Mouse (Mus musculus): Measurements from ENCODE around the gene Gab1.

Gene Gab1

GRCm38 (mm10) chr8:80852412-80853165, 27.7 kb downstream of the Gab1 start:
- in situ Hi-C loops (cut with MboI; ENCODE audit: low pct_unique_long_range_greater_than_20kb in 1 of 2, low sequenced_read_pairs in 2 of 2, unreplicated experiment in 1 of 2), result no loop called here

- in situ Hi-C loops (cut with MboI; ENCODE audit: low pct_unique_long_range_greater_than_20kb in 1 of 2, low sequenced_read_pairs in 2 of 2, unreplicated experiment in 1 of 2), result no loop called here
These were observed 28.7 kb downstream of the Gab1 start for GRCm38 (mm10) chr8:80851648-80852047.

- in situ Hi-C loops (cut with MboI; ENCODE audit: low pct_unique_long_range_greater_than_20kb in 1 of 2, low sequenced_read_pairs in 2 of 2, unreplicated experiment in 1 of 2), result no loop called here
These were observed 30.3 kb downstream of the Gab1 start for GRCm38 (mm10) chr8:80850013-80850412.

- in situ Hi-C loops (cut with MboI; ENCODE audit: low pct_unique_long_range_greater_than_20kb in 1 of 2, low sequenced_read_pairs in 2 of 2, unreplicated experiment in 1 of 2), result no loop called here
These were observed 31.7 kb downstream of the Gab1 start for GRCm38 (mm10) chr8:80848631-80849030.

- in situ Hi-C loops (cut with MboI; ENCODE audit: low pct_unique_long_range_greater_than_20kb in 1 of 2, low sequenced_read_pairs in 2 of 2, unreplicated experiment in 1 of 2), result no loop called here
These were observed 32.4 kb downstream of the Gab1 start for GRCm38 (mm10) chr8:80847912-80848311.

- in situ Hi-C loops (cut with MboI; ENCODE audit: low pct_unique_long_range_greater_than_20kb in 1 of 2, low sequenced_read_pairs in 2 of 2, unreplicated experiment in 1 of 2), result no loop called here
These were observed 35.0 kb downstream of the Gab1 start for GRCm38 (mm10) chr8:80845284-80845683.

- in situ Hi-C loops (cut with MboI; ENCODE audit: low pct_unique_long_range_greater_than_20kb in 1 of 2, low sequenced_read_pairs in 2 of 2, unreplicated experiment in 1 of 2), result no loop called here
These were observed 36.4 kb downstream of the Gab1 start for GRCm38 (mm10) chr8:80843744-80844434.

- in situ Hi-C loops (cut with MboI; ENCODE audit: low pct_unique_long_range_greater_than_20kb in 1 of 2, low sequenced_read_pairs in 2 of 2, unreplicated experiment in 1 of 2), result no loop called here
These were observed 37.8 kb downstream of the Gab1 start for GRCm38 (mm10) chr8:80842514-80842913.

- in situ Hi-C loops (cut with MboI; ENCODE audit: low pct_unique_long_range_greater_than_20kb in 1 of 2, low sequenced_read_pairs in 2 of 2, unreplicated experiment in 1 of 2), result no loop called here
These were observed 40.2 kb downstream of the Gab1 start for GRCm38 (mm10) chr8:80840090-80840489.

- in situ Hi-C loops (cut with MboI; ENCODE audit: low pct_unique_long_range_greater_than_20kb in 1 of 2, low sequenced_read_pairs in 2 of 2, unreplicated experiment in 1 of 2), result no loop called here
These were observed 42.1 kb downstream of the Gab1 start for GRCm38 (mm10) chr8:80838199-80838598.

GRCm38 (mm10) chr8:80835401-80835800, 44.9 kb downstream of the Gab1 start:
- in situ Hi-C loops (cut with MboI; ENCODE audit: low pct_unique_long_range_greater_than_20kb in 1 of 2, low sequenced_read_pairs in 2 of 2, unreplicated experiment in 1 of 2), result no loop called here

GRCm38 (mm10) chr8:80834443-80834842, 45.9 kb downstream of the Gab1 start:
- in situ Hi-C loops (cut with MboI; ENCODE audit: low pct_unique_long_range_greater_than_20kb in 1 of 2, low sequenced_read_pairs in 2 of 2, unreplicated experiment in 1 of 2), result no loop called here

- in situ Hi-C loops (cut with MboI; ENCODE audit: low pct_unique_long_range_greater_than_20kb in 1 of 2, low sequenced_read_pairs in 2 of 2, unreplicated experiment in 1 of 2), result no loop called here
These were observed 47.8 kb downstream of the Gab1 start for GRCm38 (mm10) chr8:80832534-80832933.

GRCm38 (mm10) chr8:80831876-80832524, 48.3 kb downstream of the Gab1 start:
- in situ Hi-C loops (cut with MboI; ENCODE audit: low pct_unique_long_range_greater_than_20kb in 1 of 2, low sequenced_read_pairs in 2 of 2, unreplicated experiment in 1 of 2), result no loop called here

GRCm38 (mm10) chr8:80830724-80831566, 49.4 kb downstream of the Gab1 start:
- in situ Hi-C loops (cut with MboI; ENCODE audit: low pct_unique_long_range_greater_than_20kb in 1 of 2, low sequenced_read_pairs in 2 of 2, unreplicated experiment in 1 of 2), result no loop called here

GRCm38 (mm10) chr8:80830141-80830540, 50.2 kb downstream of the Gab1 start:
- in situ Hi-C loops (cut with MboI; ENCODE audit: low pct_unique_long_range_greater_than_20kb in 1 of 2, low sequenced_read_pairs in 2 of 2, unreplicated experiment in 1 of 2), result no loop called here

- in situ Hi-C loops (cut with MboI; ENCODE audit: low pct_unique_long_range_greater_than_20kb in 1 of 2, low sequenced_read_pairs in 2 of 2, unreplicated experiment in 1 of 2), result no loop called here
These were observed 53.3 kb downstream of the Gab1 start for GRCm38 (mm10) chr8:80826996-80827395.

GRCm38 (mm10) chr8:80825136-80825535, 55.2 kb downstream of the Gab1 start:
- in situ Hi-C loops (cut with MboI; ENCODE audit: low pct_unique_long_range_greater_than_20kb in 1 of 2, low sequenced_read_pairs in 2 of 2, unreplicated experiment in 1 of 2), result no loop called here

GRCm38 (mm10) chr8:80824426-80824825, 55.9 kb downstream of the Gab1 start:
- in situ Hi-C loops (cut with MboI; ENCODE audit: low pct_unique_long_range_greater_than_20kb in 1 of 2, low sequenced_read_pairs in 2 of 2, unreplicated experiment in 1 of 2), result no loop called here
